Mouse (Mus musculus) midbrain, embryonic 11.5 days (tissue): ENCODE results near the gene Epor. TPM values are rescaled to one million over a fixed set of nuclear protein-coding genes. Genes with fewer than 3 reads are reported as not detected.

Experiments used
- ATAC-seq: fragments of 200-750 bp; cut with Nextera tagmentation; 2 replicates; pipeline ENCODE4 v1.8.0; 2017; ENCODE audit warnings: moderate TSS enrichment, moderate library complexity; ENCODE audit not compliant: low FRiP score
- DNase-seq: peaks from one replicate; pipeline ENCODE4 v3.0.0; 2015; ENCODE audit warnings: low spot score; ENCODE audit errors: missing footprints
- H3K27ac ChIP-seq: fragments of 300-500 bp; sonication (generic); 2 replicates; pipeline ENCODE4 v1.5.1; 2014; ENCODE audit warnings: low read depth, low read length
- H3K27me3 ChIP-seq: fragments of 300-500 bp; sonication (generic); 2 replicates; pipeline ENCODE4 v1.6.1; 2014; ENCODE audit warnings: mild to moderate bottlenecking, low read length, moderate library complexity, mixed read lengths; ENCODE audit not compliant: control insufficient read depth, insufficient read depth
- H3K36me3 ChIP-seq: fragments of 300-500 bp; sonication (generic); 2 replicates; pipeline ENCODE4 v1.6.1; 2014; ENCODE audit warnings: mild to moderate bottlenecking, low read length, moderate library complexity, mixed read lengths; ENCODE audit not compliant: control insufficient read depth, insufficient read depth
- H3K4me1 ChIP-seq: fragments of 300-500 bp; sonication (generic); 2 replicates; pipeline ENCODE4 v1.6.1; 2014; ENCODE audit warnings: low read length; ENCODE audit not compliant: control insufficient read depth, insufficient read depth
- H3K4me2 ChIP-seq: fragments of 300-500 bp; sonication (generic); 2 replicates; pipeline ENCODE4 v1.6.1; 2014; ENCODE audit warnings: mild to moderate bottlenecking, moderate library complexity
- H3K4me3 ChIP-seq: fragments of 300-500 bp; sonication (generic); 2 replicates; pipeline ENCODE4 v1.5.1; 2014; ENCODE audit warnings: low read depth, low read length
- H3K9ac ChIP-seq: fragments of 300-500 bp; sonication (generic); 2 replicates; pipeline ENCODE4 v1.6.1; 2014; ENCODE audit warnings: low read length
- H3K9me3 ChIP-seq: fragments of 300-500 bp; sonication (generic); 2 replicates; pipeline ENCODE4 v1.6.1; 2016; ENCODE audit warnings: low read length; ENCODE audit not compliant: control insufficient read depth
- WGBS: fragments of 180-500 bp; shearing (Covaris S2); extraction: QIAGEN DNeasy Blood & Tissue Kit; methylation state at CpG from one replicate; pipeline ENCODE4 v1.1.7; 2014; 5-methylcytosine and 5-hydroxymethylcytosine counted together
- polyA plus RNA-seq: library from polyadenylated mRNA; unstranded; fragments of >200 nt; fragmentation: Nextera tagmentation; extraction: Ambion mirVana; gene quantifications from 2 replicates; pipeline ENCODE4 v1.2.1, GENCODE M21; 2014

The Epor gene
- polyA plus RNA-seq, 1 experiment from 2014 or later = 5.2 TPM

DNA sequence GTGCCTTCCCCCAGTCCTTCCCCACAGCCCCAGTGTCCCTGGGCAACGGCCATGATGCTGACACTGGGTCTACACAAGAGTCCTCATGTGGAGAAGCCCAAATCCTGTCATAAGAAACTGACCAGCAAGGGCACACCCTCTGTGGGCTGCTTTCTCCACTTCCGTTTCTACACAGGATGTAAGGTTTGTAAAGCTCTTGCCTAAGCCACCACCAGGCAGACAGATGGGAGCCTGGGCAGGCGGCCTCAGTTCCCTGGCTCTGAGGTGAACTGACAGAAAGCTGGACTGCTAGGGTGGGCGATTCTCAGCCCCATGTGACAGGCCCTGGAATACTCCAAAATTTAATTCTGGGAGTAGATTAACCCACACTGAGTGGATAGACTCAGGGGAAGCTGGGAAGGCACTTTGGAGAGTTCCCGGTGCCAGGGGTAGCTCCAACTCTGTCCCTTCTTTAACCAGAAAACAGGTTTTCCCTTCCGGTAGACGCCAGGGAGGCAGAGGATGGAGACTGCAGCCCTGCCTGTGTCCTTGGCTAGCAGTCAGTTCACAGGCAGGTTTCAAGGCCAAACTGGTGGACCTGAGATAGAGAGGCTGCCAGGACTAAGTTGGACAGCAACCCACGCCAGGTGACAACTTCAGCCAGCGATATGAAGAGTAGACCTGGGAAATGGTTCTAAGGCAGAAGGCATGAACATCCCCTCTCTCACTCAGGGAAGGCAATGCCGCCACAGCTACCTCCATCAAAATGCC is 53.7 kb downstream of the Epor start:
- no peak overlapping the region for H3K9ac ChIP-seq
- no peak overlapping the region for H3K4me3 ChIP-seq
- no peaks in the 10 kb centered on the region for H3K9me3 ChIP-seq
- DNase-seq (peak; percentile 28), ATAC-seq (no peak)
- no peaks in the 10 kb centered on the region for H3K36me3 ChIP-seq
- H3K27me3 ChIP-seq = no peaks in the 10 kb centered on the region
- H3K4me1 ChIP-seq = no peaks in the 10 kb centered on the region
- H3K27ac ChIP-seq = no peak overlapping the region
- 78% methylated on average over 10 of the region's 10 CpGs for WGBS
- H3K4me2 ChIP-seq = no peak overlapping the region

Other genes starting within 250 kb of the Epor start
- 18.9 and 22.1 TPM in 2 replicates for gene Ldlr, start 240.0 kb downstream of the Epor start, polyA plus RNA-seq
- 91.3 and 115 TPM in 2 replicates for gene Spc24, start 203.2 kb downstream of the Epor start, polyA plus RNA-seq
- 3.5 and 3.9 TPM in 2 replicates for gene Kank2, start 164.8 kb downstream of the Epor start, polyA plus RNA-seq
- gene Angptl8, start 128.0 kb downstream of the Epor start, polyA plus RNA-seq = 0.19 and 0.22 TPM in 2 replicates
- gene Dock6, start 110.9 kb downstream of the Epor start, polyA plus RNA-seq = 15.1 and 15.9 TPM in 2 replicates
- 7.8 and 9.1 TPM in 2 replicates for gene Rab3d, start 45.3 kb downstream of the Epor start, polyA plus RNA-seq
- gene Ccdc159, start 36.0 kb downstream of the Epor start, polyA plus RNA-seq = 2.4 and 3.4 TPM in 2 replicates
- 30.6 and 35.7 TPM in 2 replicates for gene Tmem205, start 36.0 kb downstream of the Epor start, polyA plus RNA-seq
- gene Plppr2, start 26.5 kb downstream of the Epor start, polyA plus RNA-seq = 19.1 and 22.2 TPM in 2 replicates
- gene Swsap1, start 7.8 kb downstream of the Epor start, polyA plus RNA-seq = 20.3 and 22.3 TPM in 2 replicates
- gene Rgl3, start 25.9 kb upstream of the Epor start, polyA plus RNA-seq = 0.97 and 2.2 TPM in 2 replicates
- 4.7 and 6.3 TPM in 2 replicates for gene Ccdc151, start 39.1 kb upstream of the Epor start, polyA plus RNA-seq
- gene Prkcsh, start 39.3 kb upstream of the Epor start, polyA plus RNA-seq = 85.5 and 86.9 TPM in 2 replicates
- 49.8 and 53.9 TPM in 2 replicates for gene Elavl3, start 88.5 kb upstream of the Epor start, polyA plus RNA-seq
- not detected in 2 replicates for gene Gm49318, start 107.8 kb upstream of the Epor start, polyA plus RNA-seq
- gene Zfp653, start 107.9 kb upstream of the Epor start, polyA plus RNA-seq = 7.6 and 7.9 TPM in 2 replicates
- gene Ecsit, start 121.9 kb upstream of the Epor start, polyA plus RNA-seq = 31.2 and 31.5 TPM in 2 replicates
- 1.3 and 1.6 TPM in 2 replicates for gene Cnn1, start 135.7 kb upstream of the Epor start, polyA plus RNA-seq
- 208 and 225 TPM in 2 replicates for gene Elof1, start 153.7 kb upstream of the Epor start, polyA plus RNA-seq
- gene Acp5, start 172.2 kb upstream of the Epor start, polyA plus RNA-seq = 15.4 and 19.7 TPM in 2 replicates
- 63.9 and 66.6 TPM in 2 replicates for gene Pigyl, start 193.3 kb upstream of the Epor start, polyA plus RNA-seq
- gene Zfp872, start 224.6 kb upstream of the Epor start, polyA plus RNA-seq = 0.17 and 0.23 TPM in 2 replicates